Mouse (Mus musculus) MEL-GATA-1-ER (cell line): Measurements from ENCODE around the gene Gm30191.

Experiments
- DNase-seq: peaks from one replicate; pipeline ENCODE4 v3.0.0-alpha.2; 2012; ENCODE audit warnings: low read depth; ENCODE audit errors: extremely low read depth

Gm30191 gene

GRCm38 (mm10) chr4:134246719-134247258, at the start of gene Gm30191:
Gm30191 (plus strand) TSS chr4:134246935.
- no peak for DNase-seq

GRCm38 (mm10) chr4:134199371-134199770, 47.4 kb upstream of the Gm30191 start:
- DNase-seq, result no peak

- no peak for DNase-seq
These were observed 43.8 kb upstream of the Gm30191 start, which contains the start of gene Gm7534 for GRCm38 (mm10) chr4:134202904-134203303. Gm7534 (minus strand) TSS chr4:134203004.

GRCm38 (mm10) chr4:134203340-134203896, 43.3 kb upstream of the Gm30191 start:
- no peak for DNase-seq

GRCm38 (mm10) chr4:134206488-134207053, 40.2 kb upstream of the Gm30191 start:
- no peak for DNase-seq

GRCm38 (mm10) chr4:134222793-134223600, 23.7 kb upstream of the Gm30191 start:
- DNase-seq, result no peak

GRCm38 (mm10) chr4:134227194-134227593, 19.5 kb upstream of the Gm30191 start, which contains the start of gene Catsper4:
Catsper4 (minus strand) TSS chr4:134227383.
- DNase-seq, result no peak

- no peak for DNase-seq
These were observed 16.3 kb upstream of the Gm30191 start for GRCm38 (mm10) chr4:134230431-134230830.

GRCm38 (mm10) chr4:134234876-134235275, 11.9 kb upstream of the Gm30191 start:
- DNase-seq, result no peak

- DNase-seq, result no peak
These were observed 9.0 kb upstream of the Gm30191 start for GRCm38 (mm10) chr4:134237582-134238278.

- no peak for DNase-seq
These were observed 8.5 kb upstream of the Gm30191 start, which contains the start of gene Cnksr1 for GRCm38 (mm10) chr4:134238279-134238651. Cnksr1 (minus strand) TSS chr4:134238399.

- DNase-seq, result no peak
These were observed 8.0 kb upstream of the Gm30191 start for GRCm38 (mm10) chr4:134238686-134239085.

GRCm38 (mm10) chr4:134243516-134244250, 3.1 kb upstream of the Gm30191 start, which contains the start of gene E130218I03Rik:
E130218I03Rik (plus strand) TSS chr4:134243662.
- DNase-seq, result no peak

- peak; percentile 59 for DNase-seq
These were observed 1.4 kb upstream of the Gm30191 start, which contains the start of gene Zfp593 for GRCm38 (mm10) chr4:134245148-134245843. Zfp593 (minus strand) TSS chr4:134245592.

GRCm38 (mm10) chr4:134246256-134246655, 479 bp upstream of the Gm30191 start:
- no peak for DNase-seq

GRCm38 (mm10) chr4:134249651-134250050, 2.9 kb downstream of the Gm30191 start:
- no peak for DNase-seq

GRCm38 (mm10) chr4:134250116-134250929, 3.6 kb downstream of the Gm30191 start:
- DNase-seq, result no peak

GRCm38 (mm10) chr4:134250930-134251240, 4.2 kb downstream of the Gm30191 start:
- no peak for DNase-seq
